Mouse (Mus musculus): ENCODE results near the gene Kxd1.

GRCm38 (mm10) chr8:70509281-70509952 is 18.3 kb downstream of the Kxd1 start:
- TF ChIP-seq GATA1 (IDR thresholded peaks at IDR 0.05; ENCODE audit: borderline replicate concordance, low read length) (no peak), FLI1 (IDR thresholded peaks at IDR 0.05; ENCODE audit: low read length) (no peak)

Measured in megakaryocyte, embryonic 14.5 days (primary cell).